Mouse (Mus musculus) lung, postnatal 0 days (tissue): Measurements from ENCODE around the gene Acsl1.

Experiments
- CTCF ChIP-seq: IDR thresholded peaks from 2 replicates; pipeline ENCODE4 v1.5.1; 2016; ENCODE audit warnings: antibody characterized with exemption, mild to moderate bottlenecking
- EP300 ChIP-seq: IDR thresholded peaks from 2 replicates; pipeline ENCODE4 v1.6.1; 2016; ENCODE audit warnings: antibody characterized with exemption, mild to moderate bottlenecking, control low read depth

- TF ChIP-seq CTCF (no peak), EP300 (no peak)
Measured at GRCm38 (mm10) chr8:46502333-46503071, 31.7 kb downstream of the Acsl1 start.
